Mouse (Mus musculus): Measurements from ENCODE around the gene Eci1. TPM values are rescaled to one million over a fixed set of nuclear protein-coding genes. Genes with fewer than 3 reads are reported as not detected.
A peak's percentile ranks its signal among the peaks of the same experiment; 100 is the strongest.

Eci1 gene
- 36.2 and 46.0 TPM in 2 replicates for polyA plus RNA-seq (2014; fragmentation: Nextera tagmentation; extraction: Ambion mirVana)

- Histone ChIP-seq H3K27ac (peak within 1 kb of the TSS; percentile 96), H3K4me1 (replicated peaks; ENCODE audit: control insufficient read depth, insufficient read depth, low read length) (peaks cover 6% of the 10 kb centered on the region), H3K27me3 (ENCODE audit: control insufficient read depth, insufficient read depth, low read length) (no peaks in the 10 kb centered on the region), H3K4me3 (replicated peaks; ENCODE audit: low read length) (peak within 1 kb of the TSS; percentile 57), H3K9me3 (ENCODE audit: control insufficient read depth, low read length) (no peaks in the 10 kb centered on the region), H3K9ac (peak within 1 kb of the TSS; percentile 82), H3K4me2 (replicated peaks) (peak within 1 kb of the TSS; percentile 69), H3K36me3 (replicated peaks; ENCODE audit: control insufficient read depth, insufficient read depth) (peaks cover 39% of the 10 kb centered on the region)
- DNase-seq (ENCODE audit: low spot score) (peak; percentile 75), ATAC-seq (ENCODE audit: low FRiP score) (peak; percentile 95)
- WGBS, result under 1% methylated on average over 48 of the region's 48 CpGs
Measured at GRCm38 (mm10) chr17:24426471-24427169, at the start of gene Eci1. TSS of gene Eci1 (plus strand) at chr17:24426641.

GRCm38 (mm10) chr17:24378496-24378895 lies 47.9 kb upstream of the Eci1 start:
- Histone ChIP-seq H3K4me3 (replicated peaks; ENCODE audit: low read length) (no peak overlapping the region), H3K27me3 (ENCODE audit: control insufficient read depth, insufficient read depth, low read length) (no peaks in the 10 kb centered on the region), H3K36me3 (replicated peaks; ENCODE audit: control insufficient read depth, insufficient read depth) (peaks cover 93% of the 10 kb centered on the region), H3K4me2 (replicated peaks) (no peak overlapping the region), H3K4me1 (replicated peaks; ENCODE audit: control insufficient read depth, insufficient read depth, low read length) (no peaks in the 10 kb centered on the region), H3K9ac (no peak overlapping the region), H3K9me3 (ENCODE audit: control insufficient read depth, low read length) (no peaks in the 10 kb centered on the region), H3K27ac (no peak overlapping the region)
- ATAC-seq (ENCODE audit: low FRiP score), result no peak
- 86% methylated on average over 2 of the region's 2 CpGs for WGBS
- DNase-seq (ENCODE audit: low spot score), result no peak

- Histone ChIP-seq H3K27me3 (ENCODE audit: control insufficient read depth, insufficient read depth, low read length) (no peaks in the 10 kb centered on the region), H3K27ac (no peak overlapping the region), H3K4me2 (replicated peaks) (no peak overlapping the region), H3K4me3 (replicated peaks; ENCODE audit: low read length) (no peak overlapping the region), H3K4me1 (replicated peaks; ENCODE audit: control insufficient read depth, insufficient read depth, low read length) (no peaks in the 10 kb centered on the region), H3K36me3 (replicated peaks; ENCODE audit: control insufficient read depth, insufficient read depth) (peaks cover 92% of the 10 kb centered on the region), H3K9me3 (ENCODE audit: control insufficient read depth, low read length) (no peaks in the 10 kb centered on the region), H3K9ac (no peak overlapping the region)
- WGBS, result 88% methylated on average over 8 of the region's 8 CpGs
- DNase-seq (ENCODE audit: low spot score), result no peak
- ATAC-seq (ENCODE audit: low FRiP score), result no peak
Measured at GRCm38 (mm10) chr17:24383789-24384188, 42.7 kb upstream of the Eci1 start.

- H3K4me3 ChIP-seq (replicated peaks; ENCODE audit: low read length), result no peak overlapping the region
- H3K4me2 ChIP-seq (replicated peaks), result no peak overlapping the region
- no peak overlapping the region for H3K9ac ChIP-seq
- no peak for DNase-seq (ENCODE audit: low spot score)
- peaks cover 93% of the 10 kb centered on the region for H3K36me3 ChIP-seq (replicated peaks; ENCODE audit: control insufficient read depth, insufficient read depth)
- no peaks in the 10 kb centered on the region for H3K9me3 ChIP-seq (ENCODE audit: control insufficient read depth, low read length)
- 87% methylated on average over 5 of the region's 5 CpGs for WGBS
- H3K4me1 ChIP-seq (replicated peaks; ENCODE audit: control insufficient read depth, insufficient read depth, low read length), result no peaks in the 10 kb centered on the region
- H3K27me3 ChIP-seq (ENCODE audit: control insufficient read depth, insufficient read depth, low read length), result no peaks in the 10 kb centered on the region
- ATAC-seq (ENCODE audit: low FRiP score), result no peak
- no peak overlapping the region for H3K27ac ChIP-seq
Measured at GRCm38 (mm10) chr17:24388711-24389110, 37.7 kb upstream of the Eci1 start.

GRCm38 (mm10) chr17:24389865-24390264 lies 36.6 kb upstream of the Eci1 start:
- Histone ChIP-seq H3K27ac (no peak overlapping the region), H3K4me2 (replicated peaks) (no peak overlapping the region), H3K9ac (no peak overlapping the region), H3K36me3 (replicated peaks; ENCODE audit: control insufficient read depth, insufficient read depth) (peaks cover 92% of the 10 kb centered on the region), H3K9me3 (ENCODE audit: control insufficient read depth, low read length) (no peaks in the 10 kb centered on the region), H3K4me1 (replicated peaks; ENCODE audit: control insufficient read depth, insufficient read depth, low read length) (no peaks in the 10 kb centered on the region), H3K4me3 (replicated peaks; ENCODE audit: low read length) (no peak overlapping the region), H3K27me3 (ENCODE audit: control insufficient read depth, insufficient read depth, low read length) (no peaks in the 10 kb centered on the region)
- ATAC-seq (ENCODE audit: low FRiP score) (no peak), DNase-seq (ENCODE audit: low spot score) (peak; percentile 69)
- WGBS, result 5% methylated on average over 2 of the region's 2 CpGs

GRCm38 (mm10) chr17:24391149-24391548 lies 35.3 kb upstream of the Eci1 start:
- Histone ChIP-seq H3K4me1 (replicated peaks; ENCODE audit: control insufficient read depth, insufficient read depth, low read length) (no peaks in the 10 kb centered on the region), H3K4me2 (replicated peaks) (no peak overlapping the region), H3K4me3 (replicated peaks; ENCODE audit: low read length) (no peak overlapping the region), H3K9ac (no peak overlapping the region), H3K9me3 (ENCODE audit: control insufficient read depth, low read length) (no peaks in the 10 kb centered on the region), H3K27ac (no peak overlapping the region), H3K36me3 (replicated peaks; ENCODE audit: control insufficient read depth, insufficient read depth) (peaks cover 90% of the 10 kb centered on the region), H3K27me3 (ENCODE audit: control insufficient read depth, insufficient read depth, low read length) (no peaks in the 10 kb centered on the region)
- DNase-seq (ENCODE audit: low spot score), result no peak
- no peak for ATAC-seq (ENCODE audit: low FRiP score)
- 68% methylated on average over 8 of the region's 8 CpGs for WGBS

GRCm38 (mm10) chr17:24393527-24393926 lies 32.9 kb upstream of the Eci1 start:
- Histone ChIP-seq H3K27ac (no peak overlapping the region), H3K4me2 (replicated peaks) (no peak overlapping the region), H3K9me3 (ENCODE audit: control insufficient read depth, low read length) (no peaks in the 10 kb centered on the region), H3K4me1 (replicated peaks; ENCODE audit: control insufficient read depth, insufficient read depth, low read length) (no peaks in the 10 kb centered on the region), H3K4me3 (replicated peaks; ENCODE audit: low read length) (no peak overlapping the region), H3K9ac (no peak overlapping the region), H3K27me3 (ENCODE audit: control insufficient read depth, insufficient read depth, low read length) (no peaks in the 10 kb centered on the region), H3K36me3 (replicated peaks; ENCODE audit: control insufficient read depth, insufficient read depth) (peaks cover 88% of the 10 kb centered on the region)
- WGBS, result 37% methylated on average over 4 of the region's 4 CpGs
- ATAC-seq (ENCODE audit: low FRiP score) (no peak), DNase-seq (ENCODE audit: low spot score) (no peak)

- H3K36me3 ChIP-seq (replicated peaks; ENCODE audit: control insufficient read depth, insufficient read depth), result peaks cover 87% of the 10 kb centered on the region
- H3K27ac ChIP-seq, result no peak overlapping the region
- H3K9me3 ChIP-seq (ENCODE audit: control insufficient read depth, low read length), result no peaks in the 10 kb centered on the region
- no peak for DNase-seq (ENCODE audit: low spot score)
- no peaks in the 10 kb centered on the region for H3K27me3 ChIP-seq (ENCODE audit: control insufficient read depth, insufficient read depth, low read length)
- WGBS, result 90% methylated on average over 7 of the region's 7 CpGs
- ATAC-seq (ENCODE audit: low FRiP score), result no peak
- no peaks in the 10 kb centered on the region for H3K4me1 ChIP-seq (replicated peaks; ENCODE audit: control insufficient read depth, insufficient read depth, low read length)
- H3K4me2 ChIP-seq (replicated peaks), result no peak overlapping the region
- no peak overlapping the region for H3K4me3 ChIP-seq (replicated peaks; ENCODE audit: low read length)
- H3K9ac ChIP-seq, result no peak overlapping the region
Measured at GRCm38 (mm10) chr17:24394456-24394855, 32.0 kb upstream of the Eci1 start.

GRCm38 (mm10) chr17:24402371-24402770 lies 24.1 kb upstream of the Eci1 start:
- H3K4me3 ChIP-seq (replicated peaks; ENCODE audit: low read length), result no peak overlapping the region
- H3K36me3 ChIP-seq (replicated peaks; ENCODE audit: control insufficient read depth, insufficient read depth), result peaks cover 91% of the 10 kb centered on the region
- H3K4me2 ChIP-seq (replicated peaks), result no peak overlapping the region
- no peaks in the 10 kb centered on the region for H3K27me3 ChIP-seq (ENCODE audit: control insufficient read depth, insufficient read depth, low read length)
- no peak for ATAC-seq (ENCODE audit: low FRiP score)
- no peak overlapping the region for H3K27ac ChIP-seq
- no peaks in the 10 kb centered on the region for H3K9me3 ChIP-seq (ENCODE audit: control insufficient read depth, low read length)
- H3K4me1 ChIP-seq (replicated peaks; ENCODE audit: control insufficient read depth, insufficient read depth, low read length), result no peaks in the 10 kb centered on the region
- no peak for DNase-seq (ENCODE audit: low spot score)
- 86% methylated on average over 3 of the region's 3 CpGs for WGBS
- H3K9ac ChIP-seq, result no peak overlapping the region
